Mouse (Mus musculus): ENCODE results near the gene Irgc1.
"Not testable (repeated sequence)": the region's sequence is repeated elsewhere in the genome, so short reads cannot be mapped to it uniquely, and the experiment has no call there.

Irgc1 gene

DNA sequence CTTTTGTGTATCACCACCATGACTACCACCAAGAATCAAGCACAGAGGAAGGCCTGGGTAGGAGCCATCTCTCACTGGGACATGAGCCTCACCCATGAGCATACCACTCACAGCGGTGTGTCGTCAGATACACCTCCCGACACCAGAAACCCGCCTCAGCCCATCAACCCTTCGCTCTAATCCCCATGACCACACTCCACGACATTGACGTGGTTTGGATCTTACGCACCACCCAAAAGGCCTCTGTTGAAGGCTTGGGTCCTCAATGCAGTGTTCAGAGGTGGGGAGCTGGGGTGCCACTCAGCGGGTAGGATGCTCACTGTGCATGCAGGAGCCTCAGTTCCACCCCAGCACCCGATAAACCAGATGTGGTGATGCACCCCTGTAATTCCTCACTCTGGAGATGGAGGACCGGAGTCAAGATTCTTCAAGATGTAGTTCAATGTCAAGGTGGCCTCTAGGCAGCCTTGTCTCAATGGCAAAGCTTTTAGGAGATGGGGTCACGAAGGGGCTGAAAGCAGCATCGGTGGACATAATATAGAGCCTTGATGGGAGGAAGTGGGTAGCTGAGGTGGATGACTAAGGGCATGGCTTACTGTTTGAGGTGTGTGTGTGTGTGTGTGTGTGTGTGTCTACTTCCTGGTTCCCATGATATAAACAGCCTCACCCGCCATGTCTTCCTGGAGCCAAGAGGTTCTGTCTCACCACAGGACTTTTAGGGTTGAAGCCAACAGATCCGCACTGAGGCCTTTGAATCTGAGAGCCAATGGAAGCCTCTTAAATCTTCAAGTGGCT, 21.3 kb downstream of the Irgc1 start:
- no peak for DNase-seq

DNA sequence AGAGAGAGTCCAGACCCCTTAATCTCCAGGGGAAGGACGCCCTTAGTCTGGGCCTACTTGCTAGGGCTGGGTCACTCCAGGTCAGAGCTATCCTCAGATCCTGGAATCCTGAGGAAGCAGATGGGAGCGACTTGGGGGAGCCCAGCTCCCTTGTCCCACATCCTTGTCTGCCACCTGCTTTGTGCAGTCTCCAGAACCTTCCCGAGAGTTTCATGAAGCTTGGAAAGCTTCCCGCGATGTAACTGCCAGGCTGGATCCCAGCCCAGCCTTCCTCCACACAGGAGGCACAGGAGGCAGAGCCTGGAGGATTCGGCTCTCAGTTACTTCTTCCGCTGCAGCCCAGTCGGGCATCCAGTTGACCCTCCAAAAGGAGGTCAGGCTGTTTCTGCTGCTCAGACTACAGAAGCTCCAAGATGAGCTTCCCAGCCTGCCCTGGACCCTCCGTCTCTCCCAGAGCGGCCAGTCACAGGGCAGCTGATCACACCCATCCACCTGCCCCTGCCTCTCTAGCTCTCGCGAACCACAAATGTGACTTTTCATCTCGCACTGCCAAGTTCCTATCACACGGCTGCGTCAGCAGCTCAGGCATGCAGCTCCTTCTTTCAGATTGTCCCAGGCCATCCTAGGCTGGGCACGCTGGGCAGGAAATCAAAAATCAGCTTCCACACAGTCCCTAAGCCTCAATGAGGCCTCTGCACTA, 22.5 kb downstream of the Irgc1 start:
- no peak for DNase-seq

DNA sequence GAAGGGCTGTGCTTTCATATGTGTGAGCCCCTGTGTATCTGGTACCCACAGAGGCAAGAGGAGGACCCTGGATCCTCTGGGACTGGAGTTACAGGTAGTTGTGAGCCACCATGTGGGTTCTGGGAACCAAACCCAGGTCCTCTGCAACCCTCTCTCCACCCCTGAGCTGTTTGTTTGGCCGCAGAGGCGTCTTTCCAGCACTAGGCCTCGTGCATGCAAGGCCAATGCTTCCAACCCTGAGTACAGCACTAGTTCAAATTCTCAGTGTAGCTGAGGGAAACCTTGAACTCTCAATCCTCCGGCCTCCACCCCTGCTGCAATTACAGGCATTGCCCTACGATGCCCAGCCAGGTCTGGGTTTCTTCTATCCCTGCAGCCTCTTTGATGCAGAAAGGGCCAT, 23.4 kb downstream of the Irgc1 start:
- DNase-seq, result no peak

DNA sequence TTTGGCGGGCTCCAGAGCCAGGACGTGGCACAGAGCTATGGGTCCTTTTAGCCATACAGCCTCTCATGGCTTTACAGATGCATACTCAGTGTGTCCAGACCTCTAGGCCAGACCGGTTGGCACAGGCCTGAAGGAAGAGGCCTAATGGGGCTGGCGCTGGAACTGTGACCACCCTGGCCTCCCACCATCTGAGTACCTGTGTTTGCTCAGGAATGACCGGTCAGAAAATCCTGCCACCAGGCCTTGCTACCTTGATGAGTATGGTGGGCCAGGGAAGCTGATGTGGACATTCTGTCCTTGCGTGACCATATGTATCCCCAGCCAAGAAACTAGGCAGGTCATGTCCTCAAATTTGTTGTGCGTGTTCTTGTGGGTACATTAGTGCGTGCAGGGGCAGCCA, 24.9 kb downstream of the Irgc1 start:
- no peak for DNase-seq

GRCm38 (mm10) chr7:24425919-24426318, 26.2 kb downstream of the Irgc1 start:
- DNase-seq, result no peak

- no peak for DNase-seq
These were observed 28.0 kb downstream of the Irgc1 start for GRCm38 (mm10) chr7:24423956-24424732.

DNA sequence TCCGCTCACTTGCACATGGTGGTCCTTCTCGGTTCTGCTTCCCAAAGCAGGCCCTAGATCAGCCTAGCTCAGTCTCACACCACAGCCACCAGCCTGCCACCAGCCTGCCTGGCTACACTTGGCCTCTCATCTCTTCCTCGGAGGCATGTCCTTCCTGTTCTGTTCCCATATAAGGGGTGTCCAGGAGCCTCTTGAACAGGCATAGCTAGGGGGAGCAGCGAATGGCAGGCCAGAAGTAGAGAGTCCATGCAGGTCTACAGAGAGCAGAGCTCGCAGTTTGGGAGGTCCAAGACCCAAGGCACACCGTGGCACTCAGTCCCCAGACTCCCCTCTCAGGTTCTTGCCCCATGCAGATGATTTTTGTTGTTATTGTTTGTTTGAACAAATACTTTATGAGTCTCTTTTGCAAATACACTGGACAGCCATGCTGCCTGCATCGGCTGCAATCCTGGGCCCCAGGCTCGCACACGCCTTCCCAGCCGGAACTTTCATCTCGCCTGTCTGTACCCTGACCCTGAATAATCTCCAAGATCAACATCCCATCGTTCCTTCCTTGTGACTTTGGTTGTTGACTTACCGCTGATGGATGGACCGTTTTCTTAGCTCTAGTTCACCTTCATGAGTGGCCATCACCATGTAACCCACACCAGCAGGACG, 28.9 kb downstream of the Irgc1 start:
- no peak for DNase-seq

- no peak for DNase-seq
These were observed 29.8 kb downstream of the Irgc1 start for GRCm38 (mm10) chr7:24422251-24422650.

GRCm38 (mm10) chr7:24421648-24422047, 30.4 kb downstream of the Irgc1 start:
- no peak for DNase-seq

DNA sequence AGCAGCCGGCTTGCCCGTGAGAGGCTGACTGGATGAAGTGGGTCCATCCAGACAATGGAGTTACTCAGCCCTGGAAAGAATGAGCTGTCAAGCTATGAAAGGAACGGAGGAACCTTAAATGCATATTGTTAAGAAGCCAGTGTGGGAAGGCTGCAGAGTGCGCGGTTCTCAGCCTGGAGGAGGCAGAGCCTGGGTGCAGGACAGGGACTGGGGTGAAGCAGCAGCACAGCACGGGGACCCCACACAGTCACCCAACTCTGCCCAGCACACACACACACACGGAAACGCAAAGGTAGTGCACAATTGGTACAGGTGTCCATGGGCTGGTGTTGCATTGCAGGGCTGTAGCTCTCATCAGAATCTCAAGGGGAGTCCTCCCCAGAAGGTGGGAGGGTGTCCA, 32.5 kb downstream of the Irgc1 start:
- no peak for DNase-seq

GRCm38 (mm10) chr7:24415261-24415660, 36.8 kb downstream of the Irgc1 start:
- no peak for DNase-seq

GRCm38 (mm10) chr7:24413630-24414029, 38.5 kb downstream of the Irgc1 start:
- DNase-seq, result peak; percentile 66

GRCm38 (mm10) chr7:24410831-24411230, 41.3 kb downstream of the Irgc1 start:
- no peak for DNase-seq

- no peak for DNase-seq
These were observed 42.0 kb downstream of the Irgc1 start for GRCm38 (mm10) chr7:24410123-24410522.

DNA sequence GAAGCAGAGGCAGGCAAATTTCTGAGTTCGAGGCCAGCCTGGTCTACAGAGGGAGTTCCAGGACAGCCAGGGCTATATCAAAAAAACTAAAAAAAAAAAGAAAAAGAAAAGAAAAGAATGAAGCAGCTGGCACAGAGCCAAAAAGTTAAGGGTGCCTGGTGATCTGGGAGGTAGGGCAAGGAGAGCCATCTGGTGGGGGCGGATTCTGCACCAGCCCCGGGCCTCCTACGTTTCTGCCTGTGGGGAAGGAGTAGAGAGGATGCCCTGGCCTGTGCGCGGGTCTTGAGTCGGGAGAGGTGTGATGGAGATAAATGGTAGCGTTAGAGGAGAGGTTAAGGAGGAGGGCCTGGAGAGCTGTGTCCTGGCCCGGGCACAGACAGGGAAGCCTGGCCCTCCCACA, 43.9 kb downstream of the Irgc1 start:
- no peak for DNase-seq

GRCm38 (mm10) chr7:24406528-24407344, 45.4 kb downstream of the Irgc1 start:
- peak; percentile 76 for DNase-seq

- DNase-seq, result no peak
These were observed 46.4 kb downstream of the Irgc1 start for GRCm38 (mm10) chr7:24405649-24406048.

GRCm38 (mm10) chr7:24402851-24403250, 49.2 kb downstream of the Irgc1 start:
- DNase-seq, result no peak

GRCm38 (mm10) chr7:24400489-24400888, 51.6 kb downstream of the Irgc1 start:
- DNase-seq, result not testable (repeated sequence)

DNA sequence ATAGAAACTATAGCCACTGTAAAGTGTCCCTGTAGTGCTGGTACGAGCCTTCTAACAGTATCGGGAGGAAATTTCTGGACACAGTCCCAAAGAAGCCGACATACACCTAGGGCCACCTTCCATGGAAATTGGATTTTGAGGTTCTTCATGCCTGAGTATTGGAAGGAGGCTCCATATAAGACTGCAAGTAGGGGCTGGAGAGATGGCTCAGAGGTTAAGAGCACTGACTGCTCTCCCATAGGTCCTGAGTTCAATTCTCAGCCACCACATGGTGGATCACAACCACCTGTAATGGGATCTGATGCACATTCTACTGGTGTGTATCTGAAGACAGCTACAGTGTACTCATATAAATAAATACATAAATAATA, 52.0 kb downstream of the Irgc1 start:
- DNase-seq, result no peak

GRCm38 (mm10) chr7:24399256-24400081, 52.6 kb downstream of the Irgc1 start, which contains the start of gene Smg9:
Smg9 (plus strand) TSS chr7:24399619.
- DNase-seq, result peak; percentile 97
